Mouse (Mus musculus): ENCODE data around the gene Syt12. TPM values are rescaled to one million over a fixed set of nuclear protein-coding genes. Genes with fewer than 3 reads are reported as not detected.

Syt12 gene
- total and polyA plus RNA-seq, 3 experiments: 0.11 TPM; not detected in 2

DNA sequence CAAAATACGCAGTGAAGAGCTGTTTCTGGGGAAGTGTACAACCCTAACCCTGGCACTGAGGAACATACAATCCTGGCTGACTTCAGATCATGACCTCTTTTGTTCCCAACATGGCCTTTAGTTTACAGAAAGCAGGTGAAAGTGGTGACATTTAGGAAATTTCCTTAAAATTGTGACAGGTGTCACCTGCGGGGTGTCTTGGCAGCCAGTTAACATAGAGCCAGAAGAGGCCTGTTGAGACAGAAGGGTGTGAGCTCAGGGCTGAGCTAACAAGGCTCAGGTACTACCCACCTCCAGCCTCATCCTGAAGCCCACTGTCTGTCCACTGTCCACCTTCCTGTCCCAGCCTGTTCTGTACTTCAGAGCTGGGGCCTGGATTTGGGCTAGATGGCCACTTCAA is 2.8 kb upstream of the Syt12 start:
- Histone ChIP-seq H3K4me1 (ENCODE audit: insufficient read depth, low read depth, low read length) (no peaks in the 10 kb centered on the region; the same call in 1 of the 2 replicates), H3K36me3 (replicated peaks) (no peaks in the 10 kb centered on the region), H3K27me3 (ENCODE audit: insufficient read depth, low read length) (peaks cover 10% of the 10 kb centered on the region), H3K4me3 (ENCODE audit: low read depth, low read length) (no peak overlapping the region), H3K9me3 (replicated peaks) (peaks cover 5% of the 10 kb centered on the region; the same call in 1 of the 2 replicates)
- ATAC-seq (ENCODE audit: extremely low read depth, insufficient number of reproducible peaks, low FRiP score, poor library complexity, severe bottlenecking) (no peak), DNase-seq (ENCODE audit: low spot score) (no peak)
- TF ChIP-seq CTCF (IDR thresholded peaks at IDR 0.05; ENCODE audit: low read depth, low read length): no peak
- no peak for TF ChIP-seq POLR2AphosphoS5 (IDR thresholded peaks at IDR 0.05; ENCODE audit: insufficient replicate concordance, low read depth, low read length)
- TF ChIP-seq GATA1 (IDR thresholded peaks at IDR 0.05; ENCODE audit: borderline replicate concordance, low read length): no peak
- no peak for TF ChIP-seq TAL1 (conservative IDR thresholded peaks at IDR 0.05; ENCODE audit: low read depth, low read length)
- no peak for TF ChIP-seq GATA2 (IDR thresholded peaks at IDR 0.05; ENCODE audit: borderline replicate concordance, low read depth, low read length)

DNA sequence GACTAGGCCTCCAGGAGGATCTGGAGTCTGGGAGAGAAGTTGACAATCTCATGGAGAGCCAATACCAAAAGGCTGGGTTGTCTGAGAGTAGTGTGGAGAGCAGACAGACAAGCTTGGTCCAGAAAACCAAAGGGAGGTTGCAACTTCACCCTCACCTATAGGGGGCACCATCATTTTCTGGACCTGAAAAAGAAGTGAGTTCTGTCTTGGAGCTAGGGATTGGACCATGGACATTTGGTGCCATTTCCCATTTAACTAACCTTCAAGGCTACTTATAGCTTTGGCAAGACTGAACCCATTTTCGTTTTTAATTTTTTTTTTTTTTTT is 906 bp upstream of the Syt12 start:
- ATAC-seq (ENCODE audit: extremely low read depth, insufficient number of reproducible peaks, low FRiP score, poor library complexity, severe bottlenecking) (no peak), DNase-seq (ENCODE audit: low spot score) (no peak)
- Histone ChIP-seq H3K36me3 (replicated peaks) (no peaks in the 10 kb centered on the region), H3K9me3 (replicated peaks) (peaks cover 5% of the 10 kb centered on the region; the same call in 1 of the 2 replicates), H3K27me3 (ENCODE audit: insufficient read depth, low read length) (peaks cover 10% of the 10 kb centered on the region), H3K4me1 (ENCODE audit: insufficient read depth, low read depth, low read length) (no peaks in the 10 kb centered on the region; the same call in 1 of the 2 replicates), H3K4me3 (ENCODE audit: low read depth, low read length) (no peak overlapping the region)
- TF ChIP-seq GATA1 (IDR thresholded peaks at IDR 0.05; ENCODE audit: borderline replicate concordance, low read length) (no peak), POLR2AphosphoS5 (IDR thresholded peaks at IDR 0.05; ENCODE audit: insufficient replicate concordance, low read depth, low read length) (no peak), GATA2 (IDR thresholded peaks at IDR 0.05; ENCODE audit: borderline replicate concordance, low read depth, low read length) (no peak), CTCF (IDR thresholded peaks at IDR 0.05; ENCODE audit: low read depth, low read length) (no peak), TAL1 (conservative IDR thresholded peaks at IDR 0.05; ENCODE audit: low read depth, low read length) (no peak)

DNA sequence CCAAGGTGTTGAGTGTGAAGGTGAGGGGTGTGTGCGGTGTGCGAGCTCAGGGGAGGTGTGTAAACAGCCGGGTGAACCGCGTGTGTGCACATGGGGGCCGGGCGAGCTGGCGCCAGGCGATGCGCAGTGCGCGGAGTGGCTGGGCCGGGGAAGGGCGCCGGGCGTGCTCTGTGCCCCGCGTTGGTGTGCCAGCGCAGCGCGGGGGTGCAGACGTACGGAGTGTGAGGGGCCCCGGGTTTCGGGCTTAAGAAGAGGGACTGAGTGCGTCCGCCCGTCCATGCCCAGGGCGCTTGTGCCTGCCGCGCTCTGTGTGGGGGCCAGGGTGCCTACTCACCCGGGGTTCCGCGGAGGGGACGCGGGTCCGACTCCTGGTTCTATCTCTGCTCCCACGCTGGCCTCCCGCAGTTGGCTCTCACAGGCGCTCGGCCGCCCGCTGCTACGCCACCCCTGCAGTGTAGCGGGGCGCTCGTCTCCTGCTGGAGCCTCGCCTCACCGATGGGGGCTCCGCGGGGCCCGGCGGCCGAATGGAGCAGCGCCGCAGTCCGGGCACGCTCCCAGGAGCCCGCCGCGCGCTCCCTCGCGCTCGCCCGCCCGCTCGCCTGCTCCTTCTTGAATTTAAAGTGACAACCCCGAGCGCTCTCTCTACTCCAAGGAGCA is 518 bp downstream of the Syt12 start:
- TF ChIP-seq CTCF (IDR thresholded peaks at IDR 0.05; ENCODE audit: low read depth, low read length): no peak
- no peak for TF ChIP-seq TAL1 (conservative IDR thresholded peaks at IDR 0.05; ENCODE audit: low read depth, low read length)
- no peak for TF ChIP-seq GATA1 (IDR thresholded peaks at IDR 0.05; ENCODE audit: borderline replicate concordance, low read length)
- TF ChIP-seq GATA2 (IDR thresholded peaks at IDR 0.05; ENCODE audit: borderline replicate concordance, low read depth, low read length): no peak
- no peak for TF ChIP-seq POLR2AphosphoS5 (IDR thresholded peaks at IDR 0.05; ENCODE audit: insufficient replicate concordance, low read depth, low read length)
- ATAC-seq (ENCODE audit: extremely low read depth, insufficient number of reproducible peaks, low FRiP score, poor library complexity, severe bottlenecking) (no peak), DNase-seq (ENCODE audit: low spot score) (no peak)
- Histone ChIP-seq H3K27me3 (ENCODE audit: insufficient read depth, low read length) (peaks cover 20% of the 10 kb centered on the region; the same call in 1 of the 2 replicates), H3K4me3 (ENCODE audit: low read depth, low read length) (no peak overlapping the region), H3K9me3 (replicated peaks) (peaks cover 5% of the 10 kb centered on the region; the same call in 1 of the 2 replicates), H3K4me1 (ENCODE audit: insufficient read depth, low read depth, low read length) (no peaks in the 10 kb centered on the region; the same call in 1 of the 2 replicates), H3K36me3 (replicated peaks) (no peaks in the 10 kb centered on the region)

DNA sequence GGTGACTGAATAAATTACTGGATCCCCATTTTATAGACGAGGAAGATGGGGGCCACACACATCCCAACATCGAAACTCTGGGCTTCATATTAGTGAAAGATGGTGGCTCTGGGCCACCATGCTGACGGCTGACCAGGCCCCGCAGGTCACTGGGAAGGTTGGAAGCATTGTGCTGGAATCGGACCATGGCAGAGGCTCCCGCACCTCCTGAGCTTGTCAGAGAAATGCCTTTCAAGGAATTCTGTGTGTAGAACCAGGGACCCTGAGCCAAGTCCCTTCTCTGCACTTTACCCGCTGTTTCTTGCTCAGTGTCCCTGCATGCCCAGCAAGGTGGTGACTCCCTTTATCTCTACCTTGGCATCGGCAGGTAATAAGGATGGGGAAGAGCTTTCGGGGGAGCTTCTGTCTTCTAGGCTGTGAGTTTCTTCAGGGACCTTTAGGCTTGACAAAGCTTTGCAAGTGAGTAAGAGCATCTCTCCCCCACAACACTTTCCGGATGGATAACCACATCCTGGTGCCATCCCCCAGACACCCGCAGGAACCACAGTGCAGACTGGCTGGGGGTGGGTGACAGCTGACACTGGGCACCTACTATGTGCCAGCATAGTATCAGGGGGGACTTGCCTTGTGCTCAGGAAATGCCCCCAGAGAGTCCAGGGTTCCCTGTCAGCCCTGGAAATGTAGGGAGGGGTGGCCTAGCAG is 1.9 kb downstream of the Syt12 start:
- Histone ChIP-seq H3K4me3 (ENCODE audit: low read depth, low read length) (no peak overlapping the region), H3K4me1 (ENCODE audit: insufficient read depth, low read depth, low read length) (no peaks in the 10 kb centered on the region; the same call in 1 of the 2 replicates), H3K9me3 (replicated peaks) (peaks cover 5% of the 10 kb centered on the region; the same call in 1 of the 2 replicates), H3K27me3 (ENCODE audit: insufficient read depth, low read length) (peaks cover 23% of the 10 kb centered on the region; the same call in 1 of the 2 replicates), H3K36me3 (replicated peaks) (no peaks in the 10 kb centered on the region)
- DNase-seq (ENCODE audit: low spot score) (no peak), ATAC-seq (ENCODE audit: extremely low read depth, insufficient number of reproducible peaks, low FRiP score, poor library complexity, severe bottlenecking) (no peak)
- TF ChIP-seq GATA2 (IDR thresholded peaks at IDR 0.05; ENCODE audit: borderline replicate concordance, low read depth, low read length) (no peak), POLR2AphosphoS5 (IDR thresholded peaks at IDR 0.05; ENCODE audit: insufficient replicate concordance, low read depth, low read length) (no peak), GATA1 (IDR thresholded peaks at IDR 0.05; ENCODE audit: borderline replicate concordance, low read length) (no peak), TAL1 (conservative IDR thresholded peaks at IDR 0.05; ENCODE audit: low read depth, low read length) (no peak), CTCF (IDR thresholded peaks at IDR 0.05; ENCODE audit: low read depth, low read length) (no peak)

DNA sequence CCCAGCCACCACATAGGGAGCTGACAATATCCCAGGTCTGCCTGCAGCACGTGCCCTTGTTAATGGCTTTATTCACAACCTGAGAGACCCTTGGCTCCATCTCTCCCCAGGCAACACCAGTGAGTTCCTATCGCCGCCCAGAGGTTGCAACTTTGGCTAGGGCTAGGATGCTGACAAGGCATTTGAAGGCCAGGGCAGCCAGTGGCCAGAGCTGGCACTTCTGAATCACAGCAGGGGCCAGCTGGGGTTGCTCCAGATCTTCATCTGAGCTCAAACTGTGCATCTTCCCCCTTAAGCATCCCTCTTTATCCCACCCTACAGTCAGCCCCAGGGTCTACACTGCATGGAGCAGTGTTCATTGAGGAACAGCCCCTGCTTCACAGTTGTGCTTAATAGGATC is 2.5 kb downstream of the Syt12 start:
- peaks cover 28% of the 10 kb centered on the region; the same call in 1 of the 2 replicates for H3K27me3 ChIP-seq (ENCODE audit: insufficient read depth, low read length)
- peaks cover 5% of the 10 kb centered on the region; the same call in 1 of the 2 replicates for H3K9me3 ChIP-seq (replicated peaks)
- H3K36me3 ChIP-seq (replicated peaks): no peaks in the 10 kb centered on the region
- ATAC-seq (ENCODE audit: extremely low read depth, insufficient number of reproducible peaks, low FRiP score, poor library complexity, severe bottlenecking) (no peak), DNase-seq (ENCODE audit: low spot score) (no peak)
- no peak for TF ChIP-seq POLR2AphosphoS5 (IDR thresholded peaks at IDR 0.05; ENCODE audit: insufficient replicate concordance, low read depth, low read length)
- TF ChIP-seq GATA2 (IDR thresholded peaks at IDR 0.05; ENCODE audit: borderline replicate concordance, low read depth, low read length): no peak
- no peak for TF ChIP-seq CTCF (IDR thresholded peaks at IDR 0.05; ENCODE audit: low read depth, low read length)
- TF ChIP-seq GATA1 (IDR thresholded peaks at IDR 0.05; ENCODE audit: borderline replicate concordance, low read length): no peak
- no peak for TF ChIP-seq TAL1 (conservative IDR thresholded peaks at IDR 0.05; ENCODE audit: low read depth, low read length)
- no peaks in the 10 kb centered on the region; the same call in 1 of the 2 replicates for H3K4me1 ChIP-seq (ENCODE audit: insufficient read depth, low read depth, low read length)
- H3K4me3 ChIP-seq (ENCODE audit: low read depth, low read length): no peak overlapping the region

DNA sequence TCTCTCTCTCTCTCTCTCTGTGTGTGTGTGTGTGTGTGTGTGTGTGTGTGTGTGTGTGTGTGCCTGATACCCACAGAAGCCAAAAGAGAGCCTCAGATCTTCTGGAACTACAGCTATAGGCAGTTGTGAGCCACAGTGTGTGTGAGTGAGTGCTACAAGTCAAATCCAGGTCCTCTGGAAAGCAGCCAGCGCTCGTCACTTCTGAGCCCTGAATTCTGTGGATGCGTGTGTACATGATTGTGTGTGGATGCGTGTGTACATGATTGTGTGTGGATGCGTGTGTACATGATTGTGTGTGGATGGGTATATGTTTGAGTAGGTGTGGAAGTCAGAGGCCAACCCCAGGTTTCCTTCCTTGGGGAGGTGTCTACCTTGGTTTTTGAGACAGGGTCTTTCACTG is 3.7 kb downstream of the Syt12 start:
- ATAC-seq (ENCODE audit: extremely low read depth, insufficient number of reproducible peaks, low FRiP score, poor library complexity, severe bottlenecking): no peak

More for the DNA sequence above, 3.7 kb downstream of the Syt12 start:
- TF ChIP-seq TAL1 (conservative IDR thresholded peaks at IDR 0.05; ENCODE audit: low read depth, low read length) (no peak), CTCF (IDR thresholded peaks at IDR 0.05; ENCODE audit: low read depth, low read length) (no peak), GATA2 (IDR thresholded peaks at IDR 0.05; ENCODE audit: borderline replicate concordance, low read depth, low read length) (no peak), GATA1 (IDR thresholded peaks at IDR 0.05; ENCODE audit: borderline replicate concordance, low read length) (no peak), POLR2AphosphoS5 (IDR thresholded peaks at IDR 0.05; ENCODE audit: insufficient replicate concordance, low read depth, low read length) (no peak)
- Histone ChIP-seq H3K4me3 (ENCODE audit: low read depth, low read length) (no peak overlapping the region), H3K9me3 (replicated peaks) (peaks cover 5% of the 10 kb centered on the region; the same call in 1 of the 2 replicates), H3K36me3 (replicated peaks) (no peaks in the 10 kb centered on the region), H3K4me1 (ENCODE audit: insufficient read depth, low read depth, low read length) (no peaks in the 10 kb centered on the region; the same call in 1 of the 2 replicates), H3K27me3 (ENCODE audit: insufficient read depth, low read length) (peaks cover 35% of the 10 kb centered on the region)
- no peak for DNase-seq (ENCODE audit: low spot score)

Data from G1E (cell line).